Mouse (Mus musculus) liver, adult 2 months (tissue): ENCODE results near the gene A930017K11Rik.

Experiments
- CTCF ChIP-seq: fragments of 200-500 bp; IDR thresholded peaks from 2 replicates; pipeline ENCODE4 v1.5.1; 2011; ENCODE audit warnings: low read depth, low read length, control low read depth
- POLR2A ChIP-seq: fragments of 200-500 bp; IDR thresholded peaks from 2 replicates; pipeline ENCODE4 v1.6.1; 2011; ENCODE audit warnings: low read length, control low read depth; ENCODE audit not compliant: insufficient read depth; ENCODE audit errors: extremely low read depth

DNA sequence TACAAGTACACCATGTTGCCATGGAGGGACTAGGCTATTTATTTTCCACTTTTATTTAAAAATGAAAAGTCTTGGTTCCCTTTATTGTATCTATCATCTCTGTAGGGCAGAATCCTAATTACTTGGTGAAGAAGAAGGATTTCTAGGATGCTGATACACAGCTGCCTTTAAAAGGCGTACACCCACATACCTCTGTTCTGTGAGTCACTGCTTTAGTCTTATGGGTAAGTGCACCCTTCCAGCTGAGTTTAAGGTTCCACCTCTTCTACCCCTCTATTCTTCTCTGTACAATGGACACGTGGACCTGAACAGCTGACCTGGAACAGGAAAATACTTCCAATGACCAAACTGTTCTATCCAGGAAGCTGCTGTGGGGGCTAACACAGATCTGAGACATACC, 44.7 kb downstream of the A930017K11Rik start:
- TF ChIP-seq CTCF: no peak
- TF ChIP-seq POLR2A: no peak
